In genomic region chr4:126601597-126602444, GRCm38 (mm10) we compare ENCODE assay signal across 9 mouse cellular contexts. TPM values are rescaled to one million over a fixed set of nuclear protein-coding genes. Genes with fewer than 3 reads are reported as not detected.
DNase-seq lines count a peak whose midpoint lies in the region; ATAC-seq and TF ChIP-seq lines count a peak whose summit lies in the region.
"Had no signal": no experiment of that assay in that cellular context is flagged by ENCODE, and none has a peak within 500 bp of the region (broad histone marks: within the 10 kb centered on the region; RNA-seq: fewer than 3 reads in every experiment).

No protein-coding gene starts in this region.

- no peak overlapping the region for H3K27ac ChIP-seq in thymus, adult 2 months (ENCODE audit: control insufficient read depth, insufficient read depth, low read length)

- DNase-seq in frontal cortex, postnatal 36 days (ENCODE audit: low spot score in 2 of 2) = no peak
- peak; percentile 87 for DNase-seq in embryo, embryonic 10 days (ENCODE audit: low spot score)
- peak; percentile 13 to 27 for DNase-seq in heart, postnatal 10 days
- DNase-seq in kidney, postnatal 4 days = peak; percentile 66 to 79
- peak; percentile 22 for DNase-seq in lung, postnatal 36 days
- peak; percentile 31 for DNase-seq in testis, postnatal 14 days (ENCODE audit: low spot score)
- DNase-seq in thymus, adult 2 months = no peak

- H3K27me3 ChIP-seq in thymus, adult 2 months (ENCODE audit: control insufficient read depth, insufficient read depth, low read length) = no peaks in the 10 kb centered on the region

- 44% methylated on average over 22 of the region's 22 CpGs for WGBS in thymus, adult 2 months

- no peaks in the 10 kb centered on the region for H3K36me3 ChIP-seq in thymus, adult 2 months (ENCODE audit: control insufficient read depth, insufficient read depth, low read length)

- ATAC-seq in frontal cortex, adult (ENCODE audit: low TSS enrichment) = peak; percentile 62; the same call in 1 of the 2 replicates

- no peaks in the 10 kb centered on the region for H3K4me1 ChIP-seq in thymus, adult 2 months (replicated peaks; ENCODE audit: control insufficient read depth, insufficient read depth, low read length)

- TF ChIP-seq POLR2A in thymus, adult 2 months (IDR thresholded peaks at IDR 0.05; ENCODE audit: control insufficient read depth, extremely low read depth, insufficient read depth, low read length, poor library complexity) = no peak

- intact Hi-C loops in heart, postnatal 10 days (cut with DNase I) = loop anchor here (2.0 kb wide), 1 partner anchor 239 kb away; no protein-coding TSS in a partner anchor

- TF ChIP-seq CTCF in thymus, adult 2 months (IDR thresholded peaks at IDR 0.05; ENCODE audit: borderline replicate concordance, control insufficient read depth, extremely low read depth, insufficient read depth, low read length, poor library complexity) = no peak

- H3K4me3 ChIP-seq in thymus, adult 2 months (ENCODE audit: control insufficient read depth, insufficient read depth, low read length) = no peak overlapping the region

RNA-seq across cellular contexts. Expression of gene 5730409E04Rik, which starts 7.8 kb away (rescaled TPM):
- 1 to 10 TPM; 8.7 to 9.1 TPM for total RNA-seq in heart, postnatal 10 days (2021)
- 3.6 and 4.6 TPM in 2 replicates for polyA plus RNA-seq in thymus, adult 2 months (2012; rRNA removed)
- total RNA-seq: neutrophil, adult 5-6 weeks had no signal

RNA-seq across cellular contexts. Expression of gene Clspn, which starts 45.1 kb away (rescaled TPM):
- total RNA-seq in heart, postnatal 10 days (2021) = 1 to 10 TPM; 5.9 to 8.2 TPM
- polyA plus RNA-seq in thymus, adult 2 months (2012; rRNA removed) = 8.1 and 11.4 TPM in 2 replicates

Comparison
In these comparisons a context has a peak if more than half of its experiments do, and no peak if none do; other contexts are left out.
1. DNase-seq: peak in embryo, embryonic 10 days (single experiment), heart, postnatal 10 days (2 of 2), kidney, postnatal 4 days (2 of 2), lung, postnatal 36 days (single experiment) and testis, postnatal 14 days (single experiment); none in frontal cortex, postnatal 36 days (0 of 2) and thymus, adult 2 months (single experiment).